Comparison of ENCODE assay signal across 7 mouse cellular contexts in genomic region chr15:10177519-10178130, GRCm38 (mm10). TPM values are rescaled to one million over a fixed set of nuclear protein-coding genes. Genes with fewer than 3 reads are reported as not detected.
A peak's percentile ranks its signal among the peaks of the same experiment; 100 is the strongest.
DNase-seq lines count a peak whose midpoint lies in the region.

No protein-coding gene starts in this region.

- peaks cover 36% of the 10 kb centered on the region for H3K27me3 ChIP-seq in embryonic facial prominence, embryonic 10.5 days (replicated peaks; ENCODE audit: low read depth, poor library complexity, severe bottlenecking)
- peaks cover 2% of the 10 kb centered on the region for H3K27me3 ChIP-seq in splenic B cell, adult 2 months (ENCODE audit: control insufficient read depth, insufficient read depth, low read length, poor library complexity, severe bottlenecking)

- DNase-seq in urinary bladder, postnatal 25 days (ENCODE audit: low spot score) = peak; percentile 9
- no peak for DNase-seq in urinary bladder, postnatal 36 days (ENCODE audit: low spot score in 2 of 2)
- peak; percentile 42 for DNase-seq in embryonic facial prominence, embryonic 10.5 days (ENCODE audit: low spot score)
- peak; percentile 6 for DNase-seq in heart, postnatal 36 days
- peak; percentile 3 to 40 for DNase-seq in left cerebral cortex, postnatal 10 days (ENCODE audit: extremely low spot score in 1 of 2, low spot score in 2 of 2)
- DNase-seq in mesoderm, embryonic 11.5 days (ENCODE audit: low read depth, low spot score) = peak; percentile 38
- peak; percentile 14 for DNase-seq in splenic B cell, adult 2 months (ENCODE audit: low read depth, low spot score)

- H3K4me3 ChIP-seq in embryonic facial prominence, embryonic 10.5 days = peak overlapping the region; percentile 56

- H3K9me3 ChIP-seq in embryonic facial prominence, embryonic 10.5 days = no peaks in the 10 kb centered on the region

- no peaks in the 10 kb centered on the region for H3K36me3 ChIP-seq in embryonic facial prominence, embryonic 10.5 days (replicated peaks)
- no peaks in the 10 kb centered on the region for H3K36me3 ChIP-seq in splenic B cell, adult 2 months (ENCODE audit: control insufficient read depth, insufficient read depth, low read length, poor library complexity, severe bottlenecking)

- 2% methylated on average over 30 of the region's 30 CpGs for WGBS in embryonic facial prominence, embryonic 10.5 days

- H3K4me1 ChIP-seq in embryonic facial prominence, embryonic 10.5 days = peaks cover 12% of the 10 kb centered on the region

- no peak overlapping the region for H3K27ac ChIP-seq in embryonic facial prominence, embryonic 10.5 days (replicated peaks)

- intact Hi-C loops in heart, postnatal 36 days (cut with DNase I) = no loop called here
- intact Hi-C loops in left cerebral cortex, postnatal 10 days (cut with DNase I) = no loop called here

RNA-seq across cellular contexts. Expression of gene Prlr, which starts 0.6 kb away (rescaled TPM):
- 0.10 and 0.50 TPM in 2 replicates for polyA plus RNA-seq in embryonic facial prominence, embryonic 10.5 days (2016; fragmentation: Nextera tagmentation; extraction: Ambion mirVana)
- total RNA-seq in heart, postnatal 36 days (2021) = 1 to 10 TPM; 2.6 to 3.2 TPM
- 1 to 10 TPM; 1.2 to 1.6 TPM for total RNA-seq in left cerebral cortex, postnatal 10 days (2021)

Comparison
In these comparisons a context has a peak if more than half of its experiments do, and no peak if none do; other contexts are left out.
1. DNase-seq: peak in urinary bladder, postnatal 25 days (single experiment), embryonic facial prominence, embryonic 10.5 days (single experiment), heart, postnatal 36 days (2 of 2), left cerebral cortex, postnatal 10 days (2 of 2), mesoderm, embryonic 11.5 days (single experiment) and splenic B cell, adult 2 months (single experiment); none in urinary bladder, postnatal 36 days (0 of 2).